Mouse (Mus musculus) forebrain, postnatal 0 days (tissue): ENCODE results near the gene Kcnmb4. TPM values are rescaled to one million over a fixed set of nuclear protein-coding genes. Genes with fewer than 3 reads are reported as not detected.

ENCODE experiments used
- ATAC-seq: fragments of 200-750 bp; cut with Nextera tagmentation; 2 replicates; pipeline ENCODE4 v1.8.0; 2017; ENCODE audit warnings: mild to moderate bottlenecking, moderate library complexity
- DNase-seq: peaks from one replicate; pipeline ENCODE4 v3.0.0-alpha.2; 2015
- H3K27ac ChIP-seq: fragments of 300-500 bp; sonication (generic); 2 replicates; pipeline ENCODE4 v1.5.1; 2014; ENCODE audit warnings: low read depth, mild to moderate bottlenecking, antibody characterized with exemption, low read length, moderate library complexity, mixed read lengths
- H3K27me3 ChIP-seq: fragments of 300-500 bp; sonication (generic); 2 replicates; pipeline ENCODE4 v1.6.1; 2014; ENCODE audit warnings: mild to moderate bottlenecking, low read length, mixed read lengths; ENCODE audit not compliant: insufficient read depth
- H3K36me3 ChIP-seq: fragments of 300-500 bp; sonication (generic); 2 replicates; pipeline ENCODE4 v1.6.1; 2014; ENCODE audit warnings: mild to moderate bottlenecking, moderate library complexity; ENCODE audit not compliant: insufficient read depth
- H3K4me1 ChIP-seq: fragments of 300-500 bp; sonication (generic); 2 replicates; pipeline ENCODE4 v1.6.1; 2014; ENCODE audit warnings: antibody characterized with exemption; ENCODE audit not compliant: insufficient read depth
- H3K4me2 ChIP-seq: fragments of 300-500 bp; sonication (generic); 2 replicates; pipeline ENCODE4 v1.6.1; 2014; ENCODE audit warnings: low read depth, mild to moderate bottlenecking, moderate library complexity
- H3K4me3 ChIP-seq: fragments of 300-500 bp; sonication (generic); 2 replicates; pipeline ENCODE4 v1.5.1; 2014; ENCODE audit warnings: low read depth, low read length, mixed read lengths
- H3K9ac ChIP-seq: fragments of 300-500 bp; sonication (generic); 2 replicates; pipeline ENCODE4 v1.6.1; 2014; ENCODE audit warnings: mild to moderate bottlenecking
- H3K9me3 ChIP-seq: fragments of 300-500 bp; sonication (generic); 2 replicates; pipeline ENCODE4 v1.6.1; 2016; ENCODE audit warnings: low read length
- CTCF ChIP-seq: sonication (generic); IDR thresholded peaks from 2 replicates; pipeline ENCODE4 v1.5.1; 2016; ENCODE audit warnings: antibody characterized with exemption, control low read depth, low read depth
- WGBS: fragments of 180-500 bp; shearing (Covaris S2); extraction: QIAGEN DNeasy Blood & Tissue Kit; methylation state at CpG from one replicate; pipeline ENCODE4 v1.1.7; 2014; 5-methylcytosine and 5-hydroxymethylcytosine counted together
- polyA plus RNA-seq: library from polyadenylated mRNA; unstranded; fragments of >200 nt; fragmentation: Nextera tagmentation; extraction: Ambion mirVana; gene quantifications from 2 replicates; pipeline ENCODE4 v1.2.1, GENCODE M21; 2015
- total RNA-seq: library from RNA; depleted of rRNA; stranded (reverse); fragments of >200 nt; gene quantifications from 2 replicates; pipeline ENCODE4 v1.2.3, GENCODE M21; 2014; rRNA removed

Kcnmb4 gene
- 68.5 and 83.6 TPM in 2 replicates for total RNA-seq
- 29.7 and 40.4 TPM in 2 replicates for polyA plus RNA-seq

DNA sequence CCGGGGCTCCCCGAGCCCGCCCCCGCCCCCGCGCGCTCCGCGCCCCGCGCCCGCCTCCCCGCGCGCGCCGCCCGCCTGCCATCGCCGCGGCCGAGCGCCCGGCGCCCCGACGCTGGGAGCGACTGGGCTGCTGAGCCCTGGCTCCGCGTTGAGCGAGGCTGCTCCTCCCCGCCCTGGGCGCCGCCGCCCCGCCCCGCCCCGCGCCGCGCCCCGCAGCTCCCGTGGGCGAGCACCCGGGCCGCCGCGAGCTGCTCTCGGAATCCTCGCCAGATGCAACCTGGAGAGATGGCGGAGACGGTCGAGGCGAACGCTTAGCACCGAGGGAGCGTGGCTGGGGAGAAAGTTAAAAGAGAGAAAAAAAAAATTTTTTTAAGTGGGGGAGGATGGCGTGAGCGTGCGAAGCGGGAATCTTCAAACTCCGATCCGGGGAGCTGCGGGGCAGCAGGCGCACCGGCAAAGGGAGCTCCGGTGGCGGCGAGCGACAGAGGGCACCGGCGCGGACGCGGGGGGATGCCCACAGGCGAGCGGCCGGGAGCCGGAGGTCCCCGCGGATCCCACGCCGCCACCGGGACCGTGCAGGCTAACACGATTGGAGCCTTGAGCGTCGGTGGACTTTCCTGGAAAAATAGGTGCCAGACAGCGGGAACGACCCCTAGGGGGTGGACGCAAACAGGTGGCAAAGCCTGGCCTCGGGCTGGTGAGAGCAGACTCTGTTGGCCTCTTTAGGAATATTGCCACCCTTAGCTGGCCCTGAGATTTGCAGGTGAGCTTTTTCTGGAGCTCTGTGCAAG is at the start of gene Kcnmb4:
Gene Kcnmb4, minus strand, starts transcription at position 120 of the 791 bp plus-strand sequence.
- H3K27me3 ChIP-seq = no peaks in the 10 kb centered on the region
- peak within 1 kb of the TSS; percentile 71 for H3K4me3 ChIP-seq
- H3K36me3 ChIP-seq = no peaks in the 10 kb centered on the region
- peak; percentile 45 for TF ChIP-seq CTCF
- DNase-seq (peak; percentile 61), ATAC-seq (peak; percentile 85)
- under 1% methylated on average over 81 of the region's 92 CpGs for WGBS
- H3K4me1 ChIP-seq = peaks cover 2% of the 10 kb centered on the region; the same call in 1 of the 2 replicates
- peak within 1 kb of the TSS; percentile 78 for H3K9ac ChIP-seq
- H3K4me2 ChIP-seq = peak within 1 kb of the TSS; percentile 90
- no peaks in the 10 kb centered on the region for H3K9me3 ChIP-seq
- peak within 1 kb of the TSS; percentile 93 for H3K27ac ChIP-seq

- no peaks in the 10 kb centered on the region for H3K4me1 ChIP-seq
- no peaks in the 10 kb centered on the region for H3K9me3 ChIP-seq
- H3K4me2 ChIP-seq = no peak overlapping the region
- no peak overlapping the region for H3K9ac ChIP-seq
- no peak for TF ChIP-seq CTCF
- DNase-seq = no peak
- H3K36me3 ChIP-seq = no peaks in the 10 kb centered on the region
- H3K4me3 ChIP-seq = no peak overlapping the region
- no peak for ATAC-seq
- no peaks in the 10 kb centered on the region for H3K27me3 ChIP-seq
- no peak overlapping the region for H3K27ac ChIP-seq
- 89% methylated on average over 1 of the region's 1 CpGs for WGBS
These were observed 45.9 kb upstream of the Kcnmb4 start for GRCm38 (mm10) chr10:116519588-116519987.

DNA sequence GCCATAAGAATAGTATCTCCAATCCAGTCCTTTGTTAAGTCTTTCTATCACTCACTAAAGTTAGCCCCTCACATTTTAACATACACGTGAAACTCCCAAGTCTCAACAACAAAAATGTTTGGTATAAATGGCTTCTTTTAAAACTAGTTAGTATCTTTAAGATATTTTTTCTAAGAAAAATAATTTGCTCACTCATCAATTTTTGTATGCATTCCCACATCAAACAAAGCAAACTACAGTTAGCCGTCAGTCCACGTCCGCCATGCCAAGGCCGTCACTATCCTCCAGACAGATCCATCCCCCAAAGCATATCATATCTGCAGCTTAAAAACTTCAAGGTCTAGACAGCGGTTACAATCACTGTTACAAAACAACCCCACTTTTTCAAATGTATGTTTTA is 41.9 kb upstream of the Kcnmb4 start:
- Histone ChIP-seq H3K27me3 (no peaks in the 10 kb centered on the region), H3K9me3 (no peaks in the 10 kb centered on the region), H3K4me3 (no peak overlapping the region), H3K36me3 (no peaks in the 10 kb centered on the region), H3K9ac (no peak overlapping the region), H3K4me1 (no peaks in the 10 kb centered on the region), H3K4me2 (no peak overlapping the region), H3K27ac (no peak overlapping the region)
- 90% methylated on average over 6 of the region's 6 CpGs for WGBS
- DNase-seq = no peak
- no peak for TF ChIP-seq CTCF
- no peak for ATAC-seq

DNA sequence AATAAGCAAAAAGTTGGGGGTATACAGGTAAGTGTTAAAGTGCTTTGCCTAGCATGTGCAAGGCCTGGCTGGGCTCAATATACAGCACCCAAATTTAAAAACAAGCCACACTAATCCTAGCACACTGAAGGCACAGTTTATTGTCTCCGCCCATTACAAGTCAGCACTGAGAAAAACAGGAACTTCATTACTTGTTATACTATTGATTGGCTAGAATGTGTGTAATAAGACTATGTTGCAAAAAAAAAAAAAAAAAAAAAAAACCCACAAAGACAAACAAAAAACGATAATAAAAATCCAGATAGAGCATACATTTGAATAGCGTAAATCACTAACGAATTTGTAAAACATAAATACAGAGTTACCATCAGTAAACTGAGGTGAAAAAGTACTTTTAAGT is 41.5 kb upstream of the Kcnmb4 start:
- H3K4me1 ChIP-seq = no peaks in the 10 kb centered on the region
- ATAC-seq (no peak), DNase-seq (no peak)
- TF ChIP-seq CTCF = no peak
- no peak overlapping the region for H3K4me3 ChIP-seq
- no peaks in the 10 kb centered on the region for H3K27me3 ChIP-seq
- no peak overlapping the region for H3K9ac ChIP-seq
- no peak overlapping the region for H3K4me2 ChIP-seq
- no peaks in the 10 kb centered on the region for H3K9me3 ChIP-seq
- H3K27ac ChIP-seq = no peak overlapping the region
- 97% methylated on average over 4 of the region's 4 CpGs for WGBS
- no peaks in the 10 kb centered on the region for H3K36me3 ChIP-seq

DNA sequence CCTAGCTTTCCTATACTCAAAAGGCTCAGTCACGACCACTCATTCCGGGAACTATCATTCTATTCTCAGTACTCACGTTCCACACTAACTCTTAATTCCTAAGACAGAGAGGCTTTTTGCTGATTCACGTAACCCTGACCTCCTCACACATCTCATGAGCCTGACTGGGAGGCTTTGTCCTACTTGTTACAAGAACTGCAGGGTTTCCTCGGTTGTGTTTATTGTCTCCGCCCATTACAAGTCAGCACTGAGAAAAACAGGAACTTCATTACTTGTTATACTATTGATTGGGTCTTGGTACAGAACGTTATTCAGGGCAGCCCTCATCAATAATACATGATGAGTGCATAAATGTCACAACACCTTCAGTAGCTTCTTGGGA is 39.6 kb upstream of the Kcnmb4 start:
- WGBS = 43% methylated on average over 7 of the region's 7 CpGs
- Histone ChIP-seq H3K9ac (no peak overlapping the region), H3K27me3 (no peaks in the 10 kb centered on the region), H3K4me3 (no peak overlapping the region), H3K4me2 (no peak overlapping the region), H3K27ac (no peak overlapping the region), H3K4me1 (no peaks in the 10 kb centered on the region), H3K36me3 (no peaks in the 10 kb centered on the region), H3K9me3 (no peaks in the 10 kb centered on the region)
- ATAC-seq = no peak
- TF ChIP-seq CTCF = no peak
- DNase-seq = no peak

- no peaks in the 10 kb centered on the region for H3K36me3 ChIP-seq
- no peaks in the 10 kb centered on the region for H3K9me3 ChIP-seq
- H3K4me2 ChIP-seq = no peak overlapping the region
- H3K4me3 ChIP-seq = no peak overlapping the region
- no peak for ATAC-seq
- no peak for DNase-seq
- no peak overlapping the region for H3K27ac ChIP-seq
- H3K4me1 ChIP-seq = no peaks in the 10 kb centered on the region
- no peak overlapping the region for H3K9ac ChIP-seq
- WGBS = 82% methylated on average over 11 of the region's 11 CpGs
- H3K27me3 ChIP-seq = no peaks in the 10 kb centered on the region
- no peak for TF ChIP-seq CTCF
These were observed 39.0 kb upstream of the Kcnmb4 start for GRCm38 (mm10) chr10:116512521-116513253.
